Mouse (Mus musculus) stomach, postnatal 0 days (tissue): ENCODE data around the gene Dock7. TPM values are rescaled to one million over a fixed set of nuclear protein-coding genes. Genes with fewer than 3 reads are reported as not detected.

Experiments
- ATAC-seq: fragments of 200-750 bp; cut with Nextera tagmentation; 2 replicates; pipeline ENCODE4 v1.8.0; 2017; ENCODE audit not compliant: low FRiP score, low TSS enrichment
- DNase-seq: peaks from one replicate; pipeline ENCODE4 v3.0.0-alpha.2; 2016; ENCODE audit warnings: low spot score
- H3K27ac ChIP-seq: fragments of 300-500 bp; sonication (generic); replicated peaks from 2 replicates; pipeline ENCODE4 v1.5.1; 2014; ENCODE audit warnings: mild to moderate bottlenecking, control low read depth
- H3K27me3 ChIP-seq: fragments of 300-500 bp; sonication (generic); 2 replicates; pipeline ENCODE4 v1.6.1; 2014; ENCODE audit warnings: low read length; ENCODE audit not compliant: control insufficient read depth, insufficient read depth
- H3K36me3 ChIP-seq: fragments of 300-500 bp; sonication (generic); 2 replicates; pipeline ENCODE4 v1.6.1; 2014; ENCODE audit warnings: low read length, mixed read lengths; ENCODE audit not compliant: control insufficient read depth, insufficient read depth
- H3K4me1 ChIP-seq: fragments of 300-500 bp; sonication (generic); replicated peaks from 2 replicates; pipeline ENCODE4 v1.6.1; 2014; ENCODE audit warnings: antibody characterized with exemption; ENCODE audit not compliant: control insufficient read depth, insufficient read depth
- H3K4me2 ChIP-seq: fragments of 300-500 bp; sonication (generic); replicated peaks from 2 replicates; pipeline ENCODE4 v1.6.1; 2014; ENCODE audit warnings: low read depth, mild to moderate bottlenecking, control low read depth, moderate library complexity
- H3K4me3 ChIP-seq: fragments of 300-500 bp; sonication (generic); 2 replicates; pipeline ENCODE4 v1.5.1; 2014; ENCODE audit warnings: low read depth, low read length, control low read depth
- H3K9ac ChIP-seq: fragments of 300-500 bp; sonication (generic); 2 replicates; pipeline ENCODE4 v1.6.1; 2014; ENCODE audit warnings: mild to moderate bottlenecking, low read length, control low read depth, mixed read lengths
- H3K9me3 ChIP-seq: fragments of 300-500 bp; sonication (generic); 2 replicates; pipeline ENCODE4 v1.6.1; 2016; ENCODE audit warnings: low read length; ENCODE audit not compliant: control insufficient read depth
- CTCF ChIP-seq: IDR thresholded peaks from 2 replicates; pipeline ENCODE4 v1.5.1; 2016; ENCODE audit warnings: antibody characterized with exemption, low read depth, mild to moderate bottlenecking, moderate library complexity
- EP300 ChIP-seq: optimal IDR thresholded peaks from 2 replicates; pipeline ENCODE3; 2016; ENCODE audit warnings: antibody characterized with exemption
- WGBS: fragments of 180-500 bp; shearing (Covaris S2); extraction: QIAGEN DNeasy Blood & Tissue Kit; methylation state at CpG from one replicate; pipeline ENCODE4 v1.1.7; 2014; 5-methylcytosine and 5-hydroxymethylcytosine counted together
- polyA plus RNA-seq: library from polyadenylated mRNA; unstranded; fragments of >200 nt; fragmentation: Nextera tagmentation; extraction: Ambion mirVana; gene quantifications from 2 replicates; pipeline ENCODE4 v1.2.1, GENCODE M21; 2015

The Dock7 gene
- polyA plus RNA-seq, result 19.1 and 20.5 TPM in 2 replicates

GRCm38 (mm10) chr4:99120211-99121122 is at the start of gene Dock7:
Gene Dock7, minus strand, starts transcription at chr4:99120915.
- H3K9ac ChIP-seq, result peak within 1 kb of the TSS; percentile 91
- DNase-seq (peak; percentile 93), ATAC-seq (peak; percentile 94)
- H3K4me1 ChIP-seq, result no peaks in the 10 kb centered on the region
- H3K27me3 ChIP-seq, result no peaks in the 10 kb centered on the region
- H3K4me3 ChIP-seq, result peak within 1 kb of the TSS; percentile 91
- whole genome bisulfite sequencing, result under 1% methylated on average over 74 of the region's 117 CpGs
- H3K9me3 ChIP-seq, result no peaks in the 10 kb centered on the region
- no peaks in the 10 kb centered on the region for H3K36me3 ChIP-seq
- peak within 1 kb of the TSS; percentile 88 for H3K4me2 ChIP-seq
- H3K27ac ChIP-seq, result peak within 1 kb of the TSS; percentile 86
- TF ChIP-seq EP300 (no peak), CTCF (0 out of 2 replicates have a peak, but pooled peaks have one; percentile 8)

GRCm38 (mm10) chr4:99168869-99169268 is 48.2 kb upstream of the Dock7 start:
- ATAC-seq, result no peak
- no peaks in the 10 kb centered on the region for H3K4me1 ChIP-seq
- H3K4me3 ChIP-seq, result no peak overlapping the region
- H3K27me3 ChIP-seq, result no peaks in the 10 kb centered on the region
- no peak overlapping the region for H3K4me2 ChIP-seq
- no peak overlapping the region for H3K27ac ChIP-seq
- no peaks in the 10 kb centered on the region for H3K36me3 ChIP-seq
- no peak overlapping the region for H3K9ac ChIP-seq
- H3K9me3 ChIP-seq, result no peaks in the 10 kb centered on the region
- DNase-seq, result no peak
- no peak for TF ChIP-seq EP300
- no peak for TF ChIP-seq CTCF
- WGBS, result 83% methylated on average over 5 of the region's 5 CpGs

GRCm38 (mm10) chr4:99163547-99163946 is 42.8 kb upstream of the Dock7 start:
- Histone ChIP-seq H3K4me3 (no peak overlapping the region), H3K4me1 (peaks cover 2% of the 10 kb centered on the region; the same call in 1 of the 2 replicates), H3K27me3 (no peaks in the 10 kb centered on the region), H3K4me2 (no peak overlapping the region), H3K9me3 (no peaks in the 10 kb centered on the region), H3K36me3 (no peaks in the 10 kb centered on the region), H3K9ac (no peak overlapping the region), H3K27ac (peak overlapping the region; percentile 56; the same call in 1 of the 2 replicates)
- whole genome bisulfite sequencing, result 22% methylated on average over 4 of the region's 4 CpGs
- peak; percentile 86 for ATAC-seq
- TF ChIP-seq EP300 (no peak), CTCF (no peak)
- DNase-seq, result peak; percentile 48

GRCm38 (mm10) chr4:99163001-99163400 is 42.3 kb upstream of the Dock7 start:
- Histone ChIP-seq H3K4me3 (0 out of 2 replicates have a peak overlapping the region, but pooled peaks have one; percentile 0), H3K9me3 (no peaks in the 10 kb centered on the region), H3K36me3 (no peaks in the 10 kb centered on the region), H3K4me2 (peak overlapping the region; percentile 3), H3K27me3 (no peaks in the 10 kb centered on the region), H3K4me1 (peaks cover 2% of the 10 kb centered on the region; the same call in 1 of the 2 replicates), H3K9ac (no peak overlapping the region), H3K27ac (no peak overlapping the region)
- DNase-seq (no peak), ATAC-seq (0 out of 2 replicates have a peak, but pooled peaks have one; percentile 36)
- 21% methylated on average over 9 of the region's 9 CpGs for WGBS
- TF ChIP-seq EP300 (no peak), CTCF (no peak)

- 22% methylated on average over 6 of the region's 6 CpGs for WGBS
- TF ChIP-seq CTCF, result no peak
- TF ChIP-seq EP300, result no peak
- DNase-seq (no peak), ATAC-seq (no peak; the same call in 1 of the 2 replicates)
- H3K4me1 ChIP-seq, result peaks cover 2% of the 10 kb centered on the region; the same call in 1 of the 2 replicates
- H3K4me2 ChIP-seq, result 0 out of 2 replicates have a peak overlapping the region, but pooled peaks have one; percentile 8
- H3K4me3 ChIP-seq, result no peak overlapping the region
- peak overlapping the region; percentile 56 for H3K27ac ChIP-seq
- H3K9me3 ChIP-seq, result no peaks in the 10 kb centered on the region
- H3K27me3 ChIP-seq, result no peaks in the 10 kb centered on the region
- no peaks in the 10 kb centered on the region for H3K36me3 ChIP-seq
- no peak overlapping the region for H3K9ac ChIP-seq
These were observed 40.8 kb upstream of the Dock7 start for GRCm38 (mm10) chr4:99161457-99161971.

GRCm38 (mm10) chr4:99160899-99161298 is 40.2 kb upstream of the Dock7 start:
- H3K4me3 ChIP-seq, result no peak overlapping the region
- DNase-seq (no peak), ATAC-seq (no peak)
- no peaks in the 10 kb centered on the region for H3K36me3 ChIP-seq
- WGBS, result 75% methylated on average over 5 of the region's 5 CpGs
- H3K27ac ChIP-seq, result no peak overlapping the region
- no peak overlapping the region for H3K9ac ChIP-seq
- TF ChIP-seq CTCF (no peak), EP300 (no peak)
- no peaks in the 10 kb centered on the region for H3K9me3 ChIP-seq
- H3K27me3 ChIP-seq, result no peaks in the 10 kb centered on the region
- no peak overlapping the region for H3K4me2 ChIP-seq
- H3K4me1 ChIP-seq, result peaks cover 2% of the 10 kb centered on the region; the same call in 1 of the 2 replicates
